Mouse (Mus musculus): ENCODE measurements around the gene Wdr59. TPM values are rescaled to one million over a fixed set of nuclear protein-coding genes. Genes with fewer than 3 reads are reported as not detected.

Gene Wdr59
- polyA plus RNA-seq, 1 experiment from 2014 or later, result 3.1 TPM

GRCm38 (mm10) chr8:111545406-111546156 lies 23.7 kb upstream of the Wdr59 start:
- WGBS, result 91% methylated on average over 8 of the region's 8 CpGs

GRCm38 (mm10) chr8:111543712-111544380 lies 22.0 kb upstream of the Wdr59 start:
- Histone ChIP-seq H3K4me1 (ENCODE audit: control insufficient read depth, insufficient read depth, low read length) (peaks cover 14% of the 10 kb centered on the region), H3K4me3 (ENCODE audit: low read depth, low read length) (no peak overlapping the region), H3K4me2 (ENCODE audit: low read depth) (no peak overlapping the region), H3K27me3 (ENCODE audit: control insufficient read depth, insufficient read depth, low read length) (no peaks in the 10 kb centered on the region), H3K9me3 (ENCODE audit: control insufficient read depth, low read length) (no peaks in the 10 kb centered on the region), H3K36me3 (ENCODE audit: control insufficient read depth, insufficient read depth, low read length) (0 out of 2 replicates have a peak, but pooled peaks cover 2% of the 10 kb centered on the region), H3K27ac (ENCODE audit: low read depth, low read length) (no peak overlapping the region), H3K9ac (ENCODE audit: low read length) (no peak overlapping the region)
- ATAC-seq (ENCODE audit: insufficient read depth, low FRiP score, low TSS enrichment) (no peak), DNase-seq (ENCODE audit: low spot score) (no peak)
- 94% methylated on average over 9 of the region's 9 CpGs for WGBS

More at GRCm38 (mm10) chr8:111545406-111546156, 23.7 kb upstream of the Wdr59 start:
- Histone ChIP-seq H3K4me1 (ENCODE audit: control insufficient read depth, insufficient read depth, low read length) (peaks cover 5% of the 10 kb centered on the region), H3K4me3 (ENCODE audit: low read depth, low read length) (no peak overlapping the region), H3K27me3 (ENCODE audit: control insufficient read depth, insufficient read depth, low read length) (no peaks in the 10 kb centered on the region), H3K27ac (ENCODE audit: low read depth, low read length) (no peak overlapping the region), H3K9me3 (ENCODE audit: control insufficient read depth, low read length) (no peaks in the 10 kb centered on the region), H3K36me3 (ENCODE audit: control insufficient read depth, insufficient read depth, low read length) (0 out of 2 replicates have a peak, but pooled peaks cover 2% of the 10 kb centered on the region), H3K9ac (ENCODE audit: low read length) (no peak overlapping the region), H3K4me2 (ENCODE audit: low read depth) (no peak overlapping the region)
- ATAC-seq (ENCODE audit: insufficient read depth, low FRiP score, low TSS enrichment) (no peak), DNase-seq (ENCODE audit: low spot score) (no peak)

- DNase-seq (ENCODE audit: low spot score), result no peak
- ATAC-seq (ENCODE audit: insufficient read depth, low FRiP score, low TSS enrichment), result no peak
- peak overlapping the region; percentile 12; the same call in 1 of the 2 replicates for H3K4me3 ChIP-seq (ENCODE audit: low read depth, low read length)
- H3K4me2 ChIP-seq (ENCODE audit: low read depth), result peak overlapping the region; percentile 87
- WGBS, result 75% methylated on average over 10 of the region's 10 CpGs
- H3K27ac ChIP-seq (ENCODE audit: low read depth, low read length), result no peak overlapping the region
- no peaks in the 10 kb centered on the region for H3K9me3 ChIP-seq (ENCODE audit: control insufficient read depth, low read length)
- no peaks in the 10 kb centered on the region for H3K27me3 ChIP-seq (ENCODE audit: control insufficient read depth, insufficient read depth, low read length)
- peak overlapping the region; percentile 29; the same call in 1 of the 2 replicates for H3K9ac ChIP-seq (ENCODE audit: low read length)
- peaks cover 26% of the 10 kb centered on the region for H3K4me1 ChIP-seq (ENCODE audit: control insufficient read depth, insufficient read depth, low read length)
- 0 out of 2 replicates have a peak, but pooled peaks cover 2% of the 10 kb centered on the region for H3K36me3 ChIP-seq (ENCODE audit: control insufficient read depth, insufficient read depth, low read length)
Measured at GRCm38 (mm10) chr8:111539422-111540076, 17.7 kb upstream of the Wdr59 start.

- Histone ChIP-seq H3K27ac (ENCODE audit: low read depth, low read length) (no peak overlapping the region), H3K4me1 (ENCODE audit: control insufficient read depth, insufficient read depth, low read length) (peaks cover 26% of the 10 kb centered on the region), H3K9ac (ENCODE audit: low read length) (peak overlapping the region; percentile 98), H3K4me2 (ENCODE audit: low read depth) (peak overlapping the region; percentile 87), H3K36me3 (ENCODE audit: control insufficient read depth, insufficient read depth, low read length) (no peaks in the 10 kb centered on the region), H3K9me3 (ENCODE audit: control insufficient read depth, low read length) (no peaks in the 10 kb centered on the region), H3K27me3 (ENCODE audit: control insufficient read depth, insufficient read depth, low read length) (no peaks in the 10 kb centered on the region), H3K4me3 (ENCODE audit: low read depth, low read length) (peak overlapping the region; percentile 97)
- ATAC-seq (ENCODE audit: insufficient read depth, low FRiP score, low TSS enrichment) (no peak), DNase-seq (ENCODE audit: low spot score) (no peak)
- WGBS, result 17% methylated on average over 2 of the region's 2 CpGs
Measured at GRCm38 (mm10) chr8:111538194-111538593, 16.3 kb upstream of the Wdr59 start.

GRCm38 (mm10) chr8:111537765-111538158 lies 15.9 kb upstream of the Wdr59 start:
- Histone ChIP-seq H3K27ac (ENCODE audit: low read depth, low read length) (no peak overlapping the region), H3K9ac (ENCODE audit: low read length) (peak overlapping the region; percentile 98), H3K27me3 (ENCODE audit: control insufficient read depth, insufficient read depth, low read length) (no peaks in the 10 kb centered on the region), H3K36me3 (ENCODE audit: control insufficient read depth, insufficient read depth, low read length) (no peaks in the 10 kb centered on the region), H3K4me1 (ENCODE audit: control insufficient read depth, insufficient read depth, low read length) (peaks cover 26% of the 10 kb centered on the region), H3K9me3 (ENCODE audit: control insufficient read depth, low read length) (no peaks in the 10 kb centered on the region), H3K4me3 (ENCODE audit: low read depth, low read length) (peak overlapping the region; percentile 97), H3K4me2 (ENCODE audit: low read depth) (peak overlapping the region; percentile 87)
- DNase-seq (ENCODE audit: low spot score) (no peak), ATAC-seq (ENCODE audit: insufficient read depth, low FRiP score, low TSS enrichment) (0 out of 2 replicates have a peak, but pooled peaks have one; percentile 5)
- WGBS, result 11% methylated on average over 8 of the region's 8 CpGs

- Histone ChIP-seq H3K4me3 (ENCODE audit: low read depth, low read length) (peak overlapping the region; percentile 97), H3K27ac (ENCODE audit: low read depth, low read length) (peak overlapping the region; percentile 92), H3K9me3 (ENCODE audit: control insufficient read depth, low read length) (no peaks in the 10 kb centered on the region), H3K36me3 (ENCODE audit: control insufficient read depth, insufficient read depth, low read length) (no peaks in the 10 kb centered on the region), H3K4me1 (ENCODE audit: control insufficient read depth, insufficient read depth, low read length) (peaks cover 26% of the 10 kb centered on the region), H3K4me2 (ENCODE audit: low read depth) (peak overlapping the region; percentile 87), H3K9ac (ENCODE audit: low read length) (peak overlapping the region; percentile 98), H3K27me3 (ENCODE audit: control insufficient read depth, insufficient read depth, low read length) (no peaks in the 10 kb centered on the region)
- under 1% methylated on average over 63 of the region's 64 CpGs for WGBS
- DNase-seq (ENCODE audit: low spot score) (peak; percentile 49), ATAC-seq (ENCODE audit: insufficient read depth, low FRiP score, low TSS enrichment) (peak; percentile 49)
Measured at GRCm38 (mm10) chr8:111536978-111537764, 15.3 kb upstream of the Wdr59 start.

GRCm38 (mm10) chr8:111536031-111536977 lies 14.4 kb upstream of the Wdr59 start, which contains the start of gene Znrf1:
Gene Znrf1, plus strand, starts transcription at chr8:111536097.
- H3K27ac ChIP-seq (ENCODE audit: low read depth, low read length), result peak within 1 kb of the TSS; percentile 92
- peak; percentile 93 for ATAC-seq (ENCODE audit: insufficient read depth, low FRiP score, low TSS enrichment)
- H3K4me2 ChIP-seq (ENCODE audit: low read depth), result peak within 1 kb of the TSS; percentile 87
- WGBS, result 0% methylated on average over 50 of the region's 100 CpGs
- peak within 1 kb of the TSS; percentile 97 for H3K4me3 ChIP-seq (ENCODE audit: low read depth, low read length)
- no peaks in the 10 kb centered on the region for H3K27me3 ChIP-seq (ENCODE audit: control insufficient read depth, insufficient read depth, low read length)
- H3K9me3 ChIP-seq (ENCODE audit: control insufficient read depth, low read length), result no peaks in the 10 kb centered on the region
- DNase-seq (ENCODE audit: low spot score), result peak; percentile 88
- no peaks in the 10 kb centered on the region for H3K36me3 ChIP-seq (ENCODE audit: control insufficient read depth, insufficient read depth, low read length)
- peak within 1 kb of the TSS; percentile 98 for H3K9ac ChIP-seq (ENCODE audit: low read length)
- H3K4me1 ChIP-seq (ENCODE audit: control insufficient read depth, insufficient read depth, low read length), result peaks cover 26% of the 10 kb centered on the region

Data from neural tube, embryonic 11.5 days (tissue).